Mouse (Mus musculus) heart, postnatal 0 days (tissue): ENCODE data around the gene Kcnj6. TPM values are rescaled to one million over a fixed set of nuclear protein-coding genes. Genes with fewer than 3 reads are reported as not detected.
"Not testable (repeated sequence)": the region's sequence is repeated elsewhere in the genome, so short reads cannot be mapped to it uniquely, and the experiment has no call there.

Experiments
- ATAC-seq: fragments of 200-750 bp; cut with Nextera tagmentation; 2 replicates; pipeline ENCODE4 v1.8.0; 2017; ENCODE audit warnings: low read depth, moderate number of reproducible peaks, moderate library complexity; ENCODE audit not compliant: insufficient read depth
- DNase-seq: peaks from one replicate; pipeline ENCODE4 v3.0.0-alpha.2; 2016; ENCODE audit warnings: low spot score
- H3K27ac ChIP-seq: fragments of 300-500 bp; sonication (generic); 2 replicates; pipeline ENCODE4 v1.5.1; 2014; ENCODE audit warnings: low read depth, mild to moderate bottlenecking
- H3K27me3 ChIP-seq: fragments of 300-500 bp; sonication (generic); 2 replicates; pipeline ENCODE4 v1.6.1; 2014; ENCODE audit warnings: low read length, mixed read lengths; ENCODE audit not compliant: control insufficient read depth, insufficient read depth
- H3K36me3 ChIP-seq: fragments of 300-500 bp; sonication (generic); replicated peaks from 2 replicates; pipeline ENCODE4 v1.6.1; 2014; ENCODE audit warnings: low read length, mixed read lengths; ENCODE audit not compliant: control insufficient read depth, insufficient read depth
- H3K4me1 ChIP-seq: fragments of 300-500 bp; sonication (generic); 2 replicates; pipeline ENCODE4 v1.6.1; 2014; ENCODE audit warnings: antibody characterized with exemption; ENCODE audit not compliant: control insufficient read depth, insufficient read depth
- H3K4me2 ChIP-seq: fragments of 300-500 bp; sonication (generic); 2 replicates; pipeline ENCODE4 v1.6.1; 2014; ENCODE audit warnings: low read depth, mild to moderate bottlenecking, low read length, moderate library complexity
- H3K4me3 ChIP-seq: fragments of 300-500 bp; sonication (generic); 2 replicates; pipeline ENCODE4 v1.5.1; 2014; ENCODE audit warnings: low read depth, low read length
- H3K9ac ChIP-seq: fragments of 300-500 bp; sonication (generic); replicated peaks from 2 replicates; pipeline ENCODE4 v1.6.1; 2014; ENCODE audit warnings: low read depth, low read length, mixed read lengths
- H3K9me3 ChIP-seq: fragments of 300-500 bp; sonication (generic); replicated peaks from 2 replicates; pipeline ENCODE4 v1.6.1; 2016; ENCODE audit warnings: low read length; ENCODE audit not compliant: control insufficient read depth
- CTCF ChIP-seq: IDR thresholded peaks from 2 replicates; pipeline ENCODE4 v1.5.1; 2016; ENCODE audit warnings: antibody characterized with exemption, control low read depth, low read depth
- EP300 ChIP-seq: IDR thresholded peaks from 2 replicates; pipeline ENCODE4 v1.6.1; 2016; ENCODE audit warnings: antibody characterized with exemption, low read depth
- WGBS: fragments of 180-500 bp; shearing (Covaris S2); extraction: QIAGEN DNeasy Blood & Tissue Kit; methylation state at CpG from one replicate; pipeline ENCODE4 v1.1.7; 2014; 5-methylcytosine and 5-hydroxymethylcytosine counted together
- polyA plus RNA-seq: library from polyadenylated mRNA; unstranded; fragments of >200 nt; fragmentation: Nextera tagmentation; extraction: Ambion mirVana; gene quantifications from 2 replicates; pipeline ENCODE4 v1.2.1, GENCODE M21; 2015
- total RNA-seq: library from RNA; depleted of rRNA; stranded (reverse); fragments of >200 nt; gene quantifications from 2 replicates; pipeline ENCODE4 v1.2.3, GENCODE M21; 2014; ENCODE audit warnings: low replicate concordance

Gene Kcnj6
- total and polyA plus RNA-seq, 2 experiments from 2014 or later, result not detected

DNA sequence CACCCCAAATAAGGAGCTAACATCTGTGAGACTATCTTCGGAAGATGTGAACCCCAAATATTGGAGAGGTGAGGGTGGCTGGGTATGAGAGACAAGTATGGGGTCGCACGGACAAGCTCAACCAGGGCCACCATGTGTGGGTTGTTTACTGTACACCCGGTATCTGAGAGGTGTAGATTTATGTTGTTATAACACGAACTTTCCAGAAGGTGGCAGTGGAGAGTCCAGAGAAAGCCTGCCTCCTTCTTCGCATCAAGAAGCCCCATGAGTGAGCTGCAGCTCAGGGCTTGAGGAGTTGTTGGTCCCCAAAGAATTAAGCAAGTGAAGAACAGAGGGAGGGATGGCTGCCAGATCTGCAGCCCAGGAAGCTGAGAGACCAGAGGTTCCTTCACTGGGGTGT is 181.1 kb downstream of the Kcnj6 start:
- WGBS, result 21% methylated on average over 6 of the region's 6 CpGs
- H3K27ac ChIP-seq, result no peak overlapping the region

GRCm38 (mm10) chr16:94815891-94816290 is 181.6 kb downstream of the Kcnj6 start:
- Histone ChIP-seq H3K36me3 (no peaks in the 10 kb centered on the region), H3K4me3 (no peak overlapping the region), H3K4me1 (no peaks in the 10 kb centered on the region), H3K27ac (no peak overlapping the region), H3K9ac (no peak overlapping the region), H3K27me3 (no peaks in the 10 kb centered on the region), H3K9me3 (peaks cover 19% of the 10 kb centered on the region), H3K4me2 (no peak overlapping the region)
- 68% methylated on average over 6 of the region's 6 CpGs for WGBS
- ATAC-seq (no peak), DNase-seq (no peak)
- TF ChIP-seq EP300 (no peak), CTCF (no peak)

More for the DNA sequence above, 181.1 kb downstream of the Kcnj6 start:
- no peak for ATAC-seq
- Histone ChIP-seq H3K36me3 (no peaks in the 10 kb centered on the region), H3K9me3 (peaks cover 19% of the 10 kb centered on the region), H3K27me3 (no peaks in the 10 kb centered on the region), H3K4me3 (no peak overlapping the region), H3K4me1 (no peaks in the 10 kb centered on the region), H3K9ac (no peak overlapping the region), H3K4me2 (no peak overlapping the region)
- TF ChIP-seq EP300 (no peak), CTCF (peak; percentile 65)
- DNase-seq, result peak; percentile 29

GRCm38 (mm10) chr16:94809286-94809685 is 188.2 kb downstream of the Kcnj6 start:
- not testable (repeated sequence) for H3K4me3 ChIP-seq, ATAC-seq, H3K27ac ChIP-seq, H3K9ac ChIP-seq, DNase-seq, H3K27me3 ChIP-seq, H3K4me1 ChIP-seq, H3K36me3 ChIP-seq, H3K4me2 ChIP-seq
- H3K9me3 ChIP-seq, result peaks cover 17% of the 10 kb centered on the region
- 15% methylated on average over 1 of the region's 1 CpGs for WGBS

- no peaks in the 10 kb centered on the region for H3K9me3 ChIP-seq
- no peak overlapping the region for H3K4me3 ChIP-seq
- H3K36me3 ChIP-seq, result no peaks in the 10 kb centered on the region
- no peaks in the 10 kb centered on the region for H3K27me3 ChIP-seq
- no peak overlapping the region for H3K9ac ChIP-seq
- 85% methylated on average over 12 of the region's 12 CpGs for WGBS
- ATAC-seq (no peak), DNase-seq (no peak)
- no peaks in the 10 kb centered on the region for H3K4me1 ChIP-seq
- TF ChIP-seq CTCF (no peak), EP300 (no peak)
- no peak overlapping the region for H3K4me2 ChIP-seq
- no peak overlapping the region for H3K27ac ChIP-seq
These were observed 199.3 kb downstream of the Kcnj6 start for GRCm38 (mm10) chr16:94798241-94798640.

GRCm38 (mm10) chr16:94797366-94797765 is 200.1 kb downstream of the Kcnj6 start:
- H3K4me1 ChIP-seq, result no peaks in the 10 kb centered on the region
- H3K27ac ChIP-seq, result no peak overlapping the region
- TF ChIP-seq CTCF, result no peak
- TF ChIP-seq EP300, result no peak
- no peaks in the 10 kb centered on the region for H3K27me3 ChIP-seq
- H3K36me3 ChIP-seq, result no peaks in the 10 kb centered on the region
- no peak for ATAC-seq
- 78% methylated on average over 6 of the region's 6 CpGs for WGBS
- DNase-seq, result no peak
- no peak overlapping the region for H3K4me2 ChIP-seq
- H3K9ac ChIP-seq, result no peak overlapping the region
- no peaks in the 10 kb centered on the region for H3K9me3 ChIP-seq
- no peak overlapping the region for H3K4me3 ChIP-seq

DNA sequence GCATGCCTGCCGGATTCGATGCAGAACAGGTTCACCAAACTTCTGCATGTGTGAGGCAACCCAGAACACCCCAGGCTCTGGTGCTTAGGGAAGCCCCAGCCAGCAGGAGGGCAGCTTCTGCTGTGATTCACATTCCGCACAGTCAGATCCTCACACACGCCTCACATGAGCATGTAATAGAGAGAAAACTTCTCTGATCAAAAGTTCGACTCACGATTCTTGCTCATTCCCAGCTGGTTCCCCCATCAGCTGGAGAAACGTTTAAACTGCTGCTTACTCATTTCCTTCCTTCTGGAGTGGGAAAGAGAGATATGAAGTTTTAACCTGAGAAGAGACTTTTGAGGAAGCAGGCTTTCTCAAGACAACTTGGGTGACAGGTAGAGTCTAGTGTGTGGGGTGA is 204.5 kb downstream of the Kcnj6 start:
- Histone ChIP-seq H3K4me2 (no peak overlapping the region), H3K27ac (no peak overlapping the region), H3K4me3 (no peak overlapping the region), H3K4me1 (no peaks in the 10 kb centered on the region; the same call in 1 of the 2 replicates), H3K9ac (no peak overlapping the region), H3K36me3 (no peaks in the 10 kb centered on the region), H3K27me3 (no peaks in the 10 kb centered on the region), H3K9me3 (no peaks in the 10 kb centered on the region)
- ATAC-seq (no peak), DNase-seq (no peak)
- 57% methylated on average over 7 of the region's 7 CpGs for WGBS
- TF ChIP-seq CTCF (no peak), EP300 (no peak)
